Mouse (Mus musculus) adipocyte (in vitro differentiated cells): ENCODE measurements around the gene Arrb1.
"Not testable (repeated sequence)": the region's sequence is repeated elsewhere in the genome, so short reads cannot be mapped to it uniquely, and the experiment has no call there.

Experiments
- DNase-seq: peaks from one replicate; pipeline ENCODE4 v3.0.0-alpha.2; 2016; ENCODE audit warnings: low spot score

Arrb1 gene

DNA sequence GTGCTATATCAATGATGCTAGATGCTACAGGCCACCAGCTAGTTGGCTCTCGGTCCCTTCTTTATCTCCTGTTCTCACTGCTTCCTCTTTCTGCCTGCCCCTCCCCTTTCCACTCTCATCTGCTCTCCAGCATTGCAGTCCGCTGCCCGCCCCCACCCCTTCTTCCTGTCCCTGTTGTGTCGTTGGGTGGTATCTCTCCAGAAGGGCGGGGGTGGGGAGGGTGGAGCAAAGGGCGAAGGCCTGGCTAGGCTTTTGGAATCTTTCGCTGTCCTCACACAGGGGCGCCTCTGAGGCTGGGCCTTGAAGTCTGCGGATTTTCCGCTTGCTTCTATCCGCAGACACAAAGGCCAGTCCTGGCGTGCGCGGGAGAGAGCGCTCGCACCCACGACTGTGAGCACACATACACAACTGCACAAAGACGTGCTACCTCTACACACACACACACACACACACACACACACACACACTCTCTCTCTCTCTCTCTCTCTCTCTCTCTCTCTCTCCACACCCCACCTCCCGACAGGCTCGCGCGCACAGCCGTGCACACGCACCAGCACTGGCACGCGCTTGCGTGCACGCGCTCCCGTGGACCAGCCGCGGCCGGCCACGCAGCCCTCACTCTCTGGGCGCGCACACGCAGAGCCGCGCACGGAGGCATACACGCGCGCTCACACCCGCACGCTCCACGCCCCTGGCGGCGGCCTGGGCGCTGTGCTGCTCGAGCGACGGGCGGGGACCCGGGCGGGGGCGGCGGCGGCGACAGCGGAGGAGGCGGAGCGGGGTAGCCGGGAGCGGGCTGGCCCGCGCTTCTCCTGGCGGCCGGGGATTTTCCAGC is at the start of gene Arrb1:
TSS of gene Arrb1 (plus strand) at position 566 of the 835 bp plus-strand sequence.
- peak; percentile 57 for DNase-seq

DNA sequence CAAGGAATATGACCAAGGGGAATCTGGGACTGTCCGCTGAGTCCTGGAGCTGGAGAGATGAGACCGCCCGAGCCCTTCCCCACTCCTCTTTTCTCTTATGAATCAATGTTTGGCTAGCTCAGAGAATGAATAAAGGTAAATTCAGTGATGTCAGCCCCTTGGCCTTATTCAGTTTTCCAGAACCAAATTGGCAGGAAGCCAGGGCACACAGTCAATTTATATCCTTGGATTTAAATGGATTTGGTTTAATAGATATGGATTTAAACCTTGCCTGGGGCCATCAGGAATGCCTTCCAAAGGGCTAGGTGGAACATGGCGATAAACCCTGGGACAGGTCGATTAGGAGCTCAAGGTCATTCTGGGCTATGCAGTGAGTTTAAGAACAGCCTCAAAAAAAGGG is 45.6 kb upstream of the Arrb1 start:
- no peak for DNase-seq

DNA sequence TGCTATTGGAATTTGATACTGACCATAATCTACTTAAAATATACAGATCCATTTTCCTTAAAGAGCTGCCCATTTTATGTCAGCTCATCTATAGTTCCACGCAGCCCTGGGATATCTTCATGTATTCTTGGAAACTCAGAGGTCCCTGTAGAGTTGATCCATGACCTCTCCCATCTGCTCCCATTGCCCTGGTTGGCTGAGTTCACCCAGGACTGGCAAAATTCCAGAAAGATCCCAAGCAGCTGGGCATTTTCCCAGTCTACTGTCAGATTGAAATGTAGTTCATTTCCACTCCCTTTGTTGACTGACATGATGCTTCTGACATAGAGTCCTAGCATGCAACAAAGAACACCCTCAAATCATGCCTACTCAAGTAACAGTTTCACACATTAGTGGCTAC is 36.1 kb upstream of the Arrb1 start:
- DNase-seq = peak; percentile 85

DNA sequence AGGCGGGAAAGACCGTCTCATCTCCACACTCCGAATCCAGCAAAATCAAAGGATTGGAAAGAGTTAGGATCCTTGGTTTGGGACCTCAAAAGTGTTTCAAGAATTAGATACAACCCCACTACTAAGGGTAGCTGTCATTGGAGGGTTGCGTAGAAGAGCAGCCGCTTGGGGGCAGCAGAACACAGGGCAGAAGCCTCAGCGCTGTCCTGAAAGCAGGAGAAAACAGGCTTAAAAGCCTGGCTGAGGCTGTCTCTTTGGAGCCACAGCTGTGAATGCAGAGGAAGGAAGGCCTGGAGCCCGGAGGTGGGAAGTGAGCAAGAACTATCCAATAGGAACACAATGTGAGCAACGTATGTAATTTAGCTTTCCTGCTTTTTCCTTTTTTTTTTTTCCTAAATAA is 35.1 kb upstream of the Arrb1 start:
- DNase-seq = peak; percentile 74

DNA sequence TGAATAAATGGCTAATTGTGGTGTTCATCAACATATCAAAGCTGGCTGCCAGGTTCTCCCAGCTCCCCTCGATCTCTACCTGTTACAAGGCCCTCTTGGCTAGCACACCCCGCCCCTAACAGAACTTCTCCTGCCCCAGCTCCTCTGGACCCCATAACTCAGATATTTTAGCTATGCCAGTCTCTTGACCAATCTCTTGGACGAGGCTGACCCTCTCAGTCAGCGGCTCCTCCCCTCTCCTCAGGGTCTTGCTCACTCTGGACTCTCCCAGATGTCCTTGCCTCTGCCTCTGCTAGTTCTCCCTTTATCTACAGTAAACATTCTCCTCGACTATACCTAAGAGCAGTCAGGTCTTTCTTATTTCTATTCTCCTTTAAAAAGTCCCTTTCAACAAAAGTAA is 34.6 kb upstream of the Arrb1 start:
- no peak for DNase-seq

DNA sequence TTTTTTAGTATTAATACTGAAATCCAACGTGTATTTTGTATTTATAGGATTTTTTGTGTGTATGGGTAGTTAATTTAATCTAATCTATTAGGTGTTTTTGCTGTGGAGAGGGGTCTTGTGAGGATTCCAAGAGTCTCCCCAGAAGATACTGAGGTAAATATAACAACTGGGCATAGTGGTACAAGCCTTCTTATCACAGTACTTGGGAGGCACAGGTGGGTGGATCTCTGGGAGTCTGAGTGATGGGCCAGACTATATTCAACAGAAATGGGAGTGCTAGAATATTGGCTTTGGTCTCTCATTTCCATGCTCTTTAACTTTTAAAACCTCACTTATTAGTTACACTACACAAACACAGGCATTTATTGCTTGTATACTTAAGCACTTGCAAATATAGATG is 34.1 kb upstream of the Arrb1 start:
- no peak for DNase-seq

DNA sequence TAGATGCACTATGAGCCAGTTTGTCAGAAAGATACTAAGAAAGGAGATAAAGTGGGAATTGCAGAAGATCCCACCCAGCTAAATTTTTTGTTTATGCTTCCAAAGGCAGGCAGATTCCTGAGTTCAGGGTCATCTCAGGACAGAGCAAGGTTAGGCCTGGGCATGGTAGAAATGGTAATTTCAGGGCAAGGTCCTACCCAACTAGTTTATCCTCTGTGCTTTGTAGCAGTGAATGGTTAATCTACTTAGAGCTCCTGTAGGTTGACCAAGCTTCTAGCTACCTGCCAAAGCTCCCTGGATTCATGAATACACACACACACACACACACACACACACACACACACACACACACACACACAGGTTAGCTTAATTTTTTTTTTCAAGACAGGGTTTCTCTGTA is 30.7 kb upstream of the Arrb1 start:
- DNase-seq = no peak

DNA sequence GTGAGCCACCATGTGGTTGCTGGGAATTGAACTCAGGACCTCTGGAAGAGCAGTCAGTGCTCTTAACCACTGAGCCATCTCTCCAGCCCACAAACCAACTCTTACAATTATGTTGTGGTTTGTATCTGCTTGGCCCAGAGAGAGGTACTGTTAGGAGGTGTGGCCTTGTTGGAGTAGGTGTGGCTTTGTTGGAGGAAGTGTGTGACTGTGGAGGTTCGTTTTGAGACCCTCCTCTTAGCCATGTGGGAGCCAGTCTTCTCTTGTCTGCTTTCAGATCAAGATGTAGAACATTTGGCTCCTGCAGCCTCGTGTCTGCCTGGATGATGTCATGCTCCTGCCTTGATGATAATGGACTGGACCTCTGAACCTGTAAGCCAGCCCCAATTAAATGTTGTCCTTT is 27.1 kb upstream of the Arrb1 start:
- not testable (repeated sequence) for DNase-seq

DNA sequence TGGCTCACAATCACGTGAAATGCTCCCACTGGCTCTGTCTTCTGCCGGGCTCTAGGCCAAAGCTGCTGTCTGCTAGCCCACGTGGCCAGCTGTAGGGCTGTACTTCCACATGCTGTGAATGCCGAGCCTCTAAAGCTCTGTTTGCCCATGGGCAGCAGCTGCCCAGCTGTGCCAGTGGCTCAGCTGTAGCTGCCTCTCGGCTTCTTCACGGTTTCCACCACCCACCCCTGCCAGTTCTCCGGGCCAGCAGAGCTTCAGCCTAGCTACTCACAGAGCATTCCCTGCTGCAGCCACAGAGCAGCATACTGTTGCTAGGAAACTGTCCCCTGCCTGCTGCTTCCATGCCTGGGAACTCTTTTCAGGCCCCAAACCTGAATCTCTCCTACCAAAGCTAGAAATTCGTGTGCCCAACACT is 25.2 kb upstream of the Arrb1 start:
- peak; percentile 23 for DNase-seq

DNA sequence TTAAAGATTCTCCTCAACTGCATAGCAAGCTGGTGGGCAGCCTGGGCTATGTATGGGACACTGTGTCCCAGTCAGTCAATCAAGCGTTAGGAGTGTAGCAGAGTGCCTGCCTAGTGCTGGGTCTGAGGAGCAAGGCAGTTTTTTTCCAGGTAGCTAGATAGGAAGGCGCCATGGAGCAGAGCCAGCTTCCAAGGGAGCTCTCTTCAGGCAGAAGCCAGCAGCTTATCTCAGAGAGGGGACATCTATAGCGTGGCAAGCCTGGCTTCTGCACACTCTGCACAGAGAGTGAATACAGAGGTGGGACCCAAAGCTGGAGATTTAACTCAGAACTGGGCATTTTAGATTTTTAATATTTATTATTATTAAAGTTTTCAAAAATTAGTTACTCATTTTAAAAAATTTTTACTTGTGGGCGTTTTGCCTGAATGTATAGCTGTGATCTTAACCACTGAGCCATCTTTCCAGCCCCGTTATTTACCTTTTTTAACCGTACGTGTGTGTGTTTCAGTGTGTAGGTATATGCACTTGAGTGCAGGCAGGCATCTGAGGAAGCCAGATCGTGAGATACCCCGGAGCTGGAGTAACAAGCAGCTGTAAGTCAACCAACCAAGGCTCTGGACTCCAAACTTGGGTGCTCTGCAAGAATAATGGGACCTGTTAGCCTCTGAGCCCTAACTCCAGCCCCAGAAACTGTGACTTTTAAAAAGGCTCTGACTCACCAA is 19.0 kb upstream of the Arrb1 start:
- no peak for DNase-seq

DNA sequence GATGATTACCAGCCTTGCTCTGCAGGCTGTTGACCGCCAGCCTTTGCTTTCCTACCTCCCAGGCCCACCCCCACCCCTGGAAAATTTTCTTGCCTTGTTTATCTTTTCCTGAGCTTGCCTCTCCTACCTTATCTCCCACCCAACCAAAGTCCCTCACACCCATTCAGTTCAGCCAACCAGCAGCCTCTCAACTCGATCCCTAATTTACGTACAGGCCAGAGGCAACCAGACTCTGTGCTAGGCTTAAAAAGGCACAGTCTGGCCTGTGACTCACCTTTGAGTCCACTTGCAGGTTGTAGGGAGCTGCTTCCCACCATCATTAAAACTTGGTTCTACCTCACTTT is 18.5 kb upstream of the Arrb1 start:
- DNase-seq = no peak

DNA sequence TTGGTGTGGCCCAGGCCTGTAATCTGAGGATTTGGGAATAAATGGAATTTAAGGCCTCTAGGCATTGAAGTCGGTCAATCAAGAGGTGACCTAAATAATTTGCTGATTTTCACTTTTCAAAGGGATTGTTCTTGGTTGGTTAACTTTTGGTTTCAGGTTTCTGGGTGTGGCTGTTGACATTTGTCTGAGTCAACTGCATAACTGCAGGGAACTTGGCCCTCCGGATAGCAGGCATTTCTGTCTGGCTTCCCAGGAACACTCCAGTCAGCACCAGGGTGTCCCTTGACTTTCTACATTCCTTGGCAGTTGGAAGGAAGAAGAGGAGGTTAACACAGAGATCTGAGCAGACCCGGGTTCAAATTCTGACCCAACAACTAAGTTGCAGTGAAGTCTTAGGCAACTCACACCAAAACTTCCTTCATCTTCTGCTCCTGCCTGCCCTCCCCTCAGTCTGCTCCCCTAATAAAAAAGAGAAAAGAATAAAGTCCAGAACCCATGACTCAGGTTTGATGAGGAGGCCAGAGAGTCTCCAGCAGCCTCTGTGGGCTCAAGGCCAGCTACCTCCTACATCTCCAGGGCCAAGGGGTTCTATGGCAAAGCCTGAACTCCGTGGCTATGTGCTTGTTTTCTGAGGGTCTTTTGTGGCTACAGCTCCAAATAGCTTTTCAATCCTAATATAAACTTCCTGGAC is 16.2 kb upstream of the Arrb1 start:
- DNase-seq = peak; percentile 10

DNA sequence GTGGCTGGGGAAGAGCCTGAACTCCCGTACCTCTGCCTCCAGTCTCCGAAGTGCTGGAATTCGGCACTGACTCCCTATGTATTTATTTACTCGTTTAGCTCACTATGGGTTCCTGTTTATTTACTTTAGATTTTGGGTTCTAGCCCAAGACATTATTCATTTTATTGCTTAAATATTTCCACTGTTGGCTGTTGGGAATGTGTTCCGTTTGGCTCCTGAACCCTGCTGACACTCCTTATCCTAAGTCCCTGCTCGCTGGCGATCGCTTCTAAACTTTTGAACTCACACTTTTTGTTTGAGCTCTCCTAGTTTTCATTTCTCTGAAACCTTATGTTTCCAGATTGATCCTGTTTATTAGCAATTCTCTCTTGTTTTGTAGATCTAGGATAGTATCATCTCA is 12.1 kb upstream of the Arrb1 start:
- peak; percentile 52 for DNase-seq

DNA sequence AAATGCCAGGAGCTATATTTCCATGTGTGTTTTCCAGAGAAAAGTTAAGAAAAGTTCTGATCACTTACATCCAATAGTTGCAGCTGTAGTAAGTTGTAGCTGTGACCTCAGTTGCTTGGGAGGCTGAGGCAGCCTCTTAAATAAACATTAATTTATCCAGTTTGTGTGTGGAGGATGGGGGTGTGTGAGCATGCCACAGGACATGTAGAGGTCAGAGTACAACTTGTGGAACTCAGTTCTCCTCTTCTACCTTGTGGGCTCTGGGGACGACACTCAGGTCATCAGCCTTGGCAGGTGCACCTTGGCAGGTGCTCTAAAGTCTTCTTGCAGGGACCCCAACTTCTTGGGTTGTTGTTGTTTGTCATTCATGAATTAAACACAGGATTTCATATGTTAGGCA is 11.4 kb upstream of the Arrb1 start:
- DNase-seq = no peak

DNA sequence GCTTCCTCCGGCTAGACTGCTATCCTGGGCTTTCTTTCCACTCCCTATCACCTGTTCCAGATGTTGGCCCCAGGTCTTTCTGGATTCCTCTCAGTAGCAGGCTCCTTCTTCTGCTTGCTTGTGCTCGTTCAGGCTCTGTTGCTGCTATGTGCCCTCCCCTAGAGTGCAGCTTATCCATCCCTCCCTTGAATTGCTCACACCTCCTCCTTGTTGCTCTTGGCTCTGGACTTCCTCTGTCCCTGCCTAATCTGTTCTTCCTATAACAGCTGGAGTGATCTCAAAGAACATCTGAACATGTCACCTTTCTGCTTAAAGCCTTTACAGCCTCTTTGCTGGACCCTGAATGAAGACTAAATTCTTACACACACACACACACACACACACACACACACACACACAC is 6.7 kb upstream of the Arrb1 start:
- DNase-seq = no peak

DNA sequence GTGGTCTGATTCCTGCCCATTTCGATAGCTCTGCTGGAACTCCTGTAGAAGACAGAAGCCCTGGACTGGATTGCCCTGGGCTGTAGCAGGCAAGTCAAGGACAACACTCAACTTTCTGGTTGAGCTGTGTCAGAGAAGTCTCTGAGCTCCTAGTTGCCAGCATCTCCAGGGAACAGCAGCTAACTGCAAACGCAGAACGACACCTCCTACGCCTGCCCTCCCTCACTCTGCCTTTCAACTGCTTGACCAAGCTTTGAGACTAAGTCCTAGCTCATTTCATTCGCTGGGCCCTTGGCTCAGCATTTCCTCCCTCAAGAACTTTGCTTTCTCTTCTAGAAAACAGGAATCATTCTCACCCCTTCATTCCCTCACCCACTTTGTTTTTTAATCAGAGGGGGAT is 5.9 kb upstream of the Arrb1 start:
- no peak for DNase-seq

DNA sequence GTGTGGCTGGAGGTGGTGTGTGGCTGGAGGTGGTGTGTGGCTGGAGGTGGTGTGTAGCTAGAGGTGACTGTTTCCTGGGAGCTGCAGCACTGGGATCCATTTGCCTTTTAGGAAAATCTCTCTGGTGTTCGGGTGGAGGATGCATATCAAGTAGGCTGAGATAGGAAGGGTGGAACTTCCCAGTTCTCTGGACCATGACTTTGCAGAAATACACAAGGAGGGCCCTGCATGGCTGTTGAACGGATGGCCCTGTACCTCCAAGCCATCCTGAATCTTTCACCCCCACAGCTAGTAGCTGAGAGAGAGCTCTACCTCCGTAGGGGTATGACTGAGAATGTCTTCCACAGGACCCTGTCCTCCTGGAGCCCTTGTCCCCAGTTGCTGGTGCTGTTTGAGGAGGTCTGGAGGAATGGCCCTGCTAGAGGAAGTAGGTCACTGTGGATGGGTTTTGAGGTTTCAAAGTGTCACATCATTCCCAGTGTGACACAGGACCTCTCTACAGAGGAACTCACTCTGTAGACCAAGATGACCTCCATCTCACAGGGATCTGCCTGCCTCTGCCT is 3.8 kb upstream of the Arrb1 start:
- no peak for DNase-seq

DNA sequence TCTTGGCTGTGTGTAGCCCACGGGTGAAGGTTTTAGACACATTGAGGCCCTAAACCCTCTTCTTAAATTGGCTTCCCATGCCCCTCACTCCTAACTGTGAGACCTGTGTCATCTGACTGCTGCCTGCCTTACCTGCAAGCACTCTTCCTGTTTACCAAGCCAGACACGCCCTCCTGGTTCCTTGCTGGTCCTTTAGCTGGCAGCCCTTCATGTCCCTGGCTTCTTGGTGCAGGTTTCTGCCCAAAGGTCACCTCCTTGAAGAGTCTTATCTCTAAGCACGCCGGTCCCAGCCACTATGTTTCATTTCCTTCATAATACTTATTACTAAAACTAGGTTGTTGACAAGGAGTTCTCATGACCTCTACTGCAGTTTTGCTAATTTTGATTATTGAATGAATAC is 2.7 kb upstream of the Arrb1 start:
- DNase-seq = no peak

DNA sequence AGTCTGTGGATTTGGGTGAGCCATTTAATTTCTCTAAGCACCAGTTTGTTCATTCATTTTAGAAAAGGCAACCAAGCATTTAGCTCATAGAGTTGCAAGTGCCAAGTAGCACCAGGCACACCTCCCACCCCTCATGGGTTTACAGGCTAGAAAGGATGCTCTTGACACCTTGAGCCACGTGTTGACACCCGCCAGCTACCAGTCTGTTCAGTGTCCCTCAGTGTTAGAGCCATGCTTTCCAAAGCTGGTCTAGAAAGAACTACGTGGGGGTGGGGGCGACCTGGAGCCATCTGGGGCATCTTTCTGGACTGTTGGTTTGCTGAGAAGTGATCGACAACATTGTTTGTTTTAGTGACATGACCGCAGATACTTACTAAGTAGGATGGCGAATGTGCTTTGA is 1.7 kb upstream of the Arrb1 start:
- no peak for DNase-seq

DNA sequence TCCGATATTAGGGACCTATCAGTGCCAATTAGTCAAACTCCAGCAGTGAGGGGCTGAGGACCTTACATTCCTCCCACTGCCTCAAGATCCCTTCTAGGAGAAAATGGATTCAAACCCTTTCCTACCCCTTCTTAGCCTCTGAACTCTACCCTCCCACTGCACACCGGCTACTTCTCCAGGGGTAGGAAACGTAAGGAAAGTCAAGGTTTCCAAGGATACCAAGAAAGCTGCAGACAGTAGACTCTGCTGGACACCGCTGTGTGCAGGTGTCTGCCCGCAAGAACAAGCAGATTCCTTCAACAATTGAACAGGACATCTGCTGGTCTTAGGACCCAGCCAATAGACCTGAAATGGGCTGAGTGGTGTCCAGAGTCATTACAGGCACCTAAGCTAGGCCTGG is 765 bp upstream of the Arrb1 start:
- no peak for DNase-seq

DNA sequence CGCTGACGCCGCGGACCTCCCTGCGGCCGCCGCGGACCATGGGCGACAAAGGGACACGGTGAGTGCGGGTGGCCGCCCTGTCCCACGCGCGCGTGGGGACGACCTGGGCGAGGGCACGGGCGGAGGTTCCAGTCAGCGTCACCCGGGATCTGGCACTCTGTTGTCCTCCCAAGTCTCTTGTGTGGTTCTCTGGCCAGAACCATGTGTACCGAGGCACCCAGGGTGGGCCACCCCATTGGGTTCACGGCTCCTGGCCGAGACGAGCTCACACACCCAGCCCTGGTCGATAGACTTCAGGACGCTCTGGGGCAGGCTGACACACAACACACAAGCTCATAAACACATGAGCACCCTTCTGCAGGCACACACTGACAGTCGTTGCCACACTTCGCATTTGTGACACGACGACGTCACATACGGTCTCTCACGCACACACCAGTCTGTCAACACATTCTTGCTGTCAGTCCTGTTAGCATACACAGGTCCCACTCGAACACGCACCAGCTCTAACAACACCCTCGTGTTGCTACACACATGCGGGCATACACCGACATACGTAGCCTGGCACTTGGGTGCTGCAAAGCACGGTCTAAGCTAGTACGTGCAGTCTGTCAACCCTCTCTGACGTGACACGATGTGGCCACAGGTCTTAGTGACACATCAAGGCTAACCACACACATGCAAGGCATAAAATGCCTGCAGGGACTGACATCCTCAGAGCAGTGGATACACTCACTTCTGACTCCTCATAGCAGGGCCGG is 655 bp downstream of the Arrb1 start:
- no peak for DNase-seq

DNA sequence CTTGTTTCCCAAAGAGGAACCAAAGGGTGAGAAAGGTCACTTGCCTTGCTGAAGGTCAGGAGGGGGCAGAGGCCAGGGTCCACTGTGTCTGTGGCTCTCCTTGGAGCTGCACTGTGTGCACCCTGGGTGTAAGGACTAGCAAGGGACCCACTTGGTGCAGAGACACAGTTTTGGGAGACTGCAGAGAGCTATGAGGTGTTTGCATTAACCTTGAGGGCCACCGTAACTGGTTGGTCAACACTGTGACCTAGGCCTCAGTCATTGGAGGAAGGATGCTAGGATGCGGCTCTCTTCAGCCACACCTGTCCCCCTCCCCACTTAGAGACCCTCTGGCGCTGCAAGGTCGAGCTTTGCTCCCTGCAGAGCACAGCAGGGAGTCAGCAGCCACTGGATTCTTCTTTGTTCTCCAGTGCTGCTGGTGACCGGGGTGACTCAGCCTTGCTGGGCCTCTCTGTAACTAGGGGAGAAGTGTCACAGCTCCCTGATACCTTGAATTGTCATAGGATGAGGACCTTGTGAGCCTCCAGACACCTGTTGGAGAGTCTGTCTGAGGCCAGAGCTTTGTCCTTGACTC is 2.0 kb downstream of the Arrb1 start:
- no peak for DNase-seq
